Mouse (Mus musculus) midbrain, postnatal 0 days (tissue): Measurements from ENCODE around the gene Gm44973. TPM values are rescaled to one million over a fixed set of nuclear protein-coding genes. Genes with fewer than 3 reads are reported as not detected.

ENCODE experiments used
- ATAC-seq: fragments of 200-750 bp; cut with Nextera tagmentation; 2 replicates; pipeline ENCODE4 v1.8.0; 2017; ENCODE audit warnings: moderate number of reproducible peaks, mild to moderate bottlenecking, moderate TSS enrichment, moderate library complexity; ENCODE audit not compliant: low FRiP score
- DNase-seq: peaks from one replicate; pipeline ENCODE4 v3.0.0-alpha.2; 2015; ENCODE audit warnings: low spot score
- H3K27ac ChIP-seq: fragments of 300-500 bp; sonication (generic); 2 replicates; pipeline ENCODE4 v1.5.1; 2014; ENCODE audit warnings: low read depth, mild to moderate bottlenecking, low read length, mixed read lengths
- H3K27me3 ChIP-seq: fragments of 300-500 bp; sonication (generic); 2 replicates; pipeline ENCODE4 v1.6.1; 2014; ENCODE audit warnings: low read length, control low read depth, mixed read lengths; ENCODE audit not compliant: insufficient read depth
- H3K36me3 ChIP-seq: fragments of 300-500 bp; sonication (generic); 2 replicates; pipeline ENCODE4 v1.6.1; 2014; ENCODE audit warnings: low read length, control low read depth, mixed read lengths; ENCODE audit not compliant: insufficient read depth
- H3K4me1 ChIP-seq: fragments of 300-500 bp; sonication (generic); 2 replicates; pipeline ENCODE4 v1.6.1; 2014; ENCODE audit warnings: mild to moderate bottlenecking, control low read depth, antibody characterized with exemption, low read length, mixed read lengths; ENCODE audit not compliant: insufficient read depth
- H3K4me2 ChIP-seq: fragments of 300-500 bp; sonication (generic); 2 replicates; pipeline ENCODE4 v1.6.1; 2014; ENCODE audit warnings: low read depth, mild to moderate bottlenecking, low read length, mixed read lengths; ENCODE audit not compliant: poor library complexity, severe bottlenecking
- H3K4me3 ChIP-seq: fragments of 300-500 bp; sonication (generic); 2 replicates; pipeline ENCODE4 v1.5.1; 2014; ENCODE audit warnings: low read depth, mild to moderate bottlenecking, low read length, moderate library complexity
- H3K9ac ChIP-seq: fragments of 300-500 bp; sonication (generic); replicated peaks from 2 replicates; pipeline ENCODE4 v1.6.1; 2014; ENCODE audit warnings: mild to moderate bottlenecking, low read length, moderate library complexity, mixed read lengths; ENCODE audit not compliant: poor library complexity, severe bottlenecking
- H3K9me3 ChIP-seq: fragments of 300-500 bp; sonication (generic); 2 replicates; pipeline ENCODE4 v1.6.1; 2016; ENCODE audit warnings: low read length, control low read depth
- CTCF ChIP-seq: IDR thresholded peaks from 2 replicates; pipeline ENCODE4 v1.5.1; 2016; ENCODE audit warnings: antibody characterized with exemption, mild to moderate bottlenecking
- WGBS: fragments of 180-500 bp; shearing (Covaris S2); extraction: QIAGEN DNeasy Blood & Tissue Kit; methylation state at CpG from one replicate; pipeline ENCODE4 v1.1.7; 2014; 5-methylcytosine and 5-hydroxymethylcytosine counted together
- polyA plus RNA-seq: library from polyadenylated mRNA; unstranded; fragments of >200 nt; fragmentation: Nextera tagmentation; extraction: Ambion mirVana; gene quantifications from 2 replicates; pipeline ENCODE4 v1.2.1, GENCODE M21; 2015
- total RNA-seq: library from RNA; depleted of rRNA; stranded (reverse); fragments of >200 nt; gene quantifications from 2 replicates; pipeline ENCODE4 v1.2.3, GENCODE M21; 2014; rRNA removed

Gene Gm44973
- total RNA-seq = not detected in 2 replicates
- 1.2 and 2.6 TPM in 2 replicates for polyA plus RNA-seq

DNA sequence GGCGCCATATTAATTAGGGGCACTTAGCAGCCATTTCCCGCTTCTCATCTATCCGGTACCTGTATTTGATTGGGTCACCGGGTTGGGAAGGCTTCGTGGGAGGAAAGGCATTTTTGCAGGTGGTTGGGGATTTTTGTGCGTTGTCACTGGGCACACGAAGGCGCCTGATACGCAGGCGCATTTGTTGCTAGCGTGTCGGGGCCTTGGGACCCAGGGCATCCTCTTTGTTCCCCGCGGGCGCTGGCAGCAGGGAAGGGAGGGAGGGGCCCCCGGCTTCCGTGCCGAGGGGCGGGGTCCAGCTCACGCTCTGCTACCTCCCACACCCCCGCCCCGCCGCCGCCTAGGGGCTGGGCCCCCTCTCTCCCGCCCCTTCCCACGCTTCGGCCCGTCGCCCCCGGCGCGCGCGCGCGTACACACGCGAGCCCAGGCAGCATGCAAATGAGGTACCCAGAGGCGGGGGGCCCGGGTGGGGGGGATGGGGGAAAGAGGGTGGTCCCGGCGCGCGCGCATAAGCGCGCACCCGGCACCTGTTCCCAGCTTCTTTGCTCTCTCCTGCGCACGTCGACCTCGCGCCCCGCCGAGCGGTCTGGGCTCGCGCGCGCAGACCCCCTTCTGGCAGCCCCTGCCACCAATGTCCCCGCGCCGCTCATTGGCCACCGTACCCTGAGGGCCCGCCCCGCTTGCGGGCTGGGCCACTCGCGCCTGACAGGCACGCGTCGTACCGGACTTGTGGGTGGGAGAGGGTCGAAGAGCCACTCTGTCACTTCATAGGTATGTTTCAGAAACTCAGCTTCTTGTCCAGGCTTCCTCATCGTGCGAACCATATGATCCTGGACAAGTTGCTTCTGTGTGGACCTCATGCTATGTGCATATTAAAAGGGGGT, at the start of gene Gm44973:
Gene Gm44973 (plus strand): TSS at position 379 of the 884 bp plus-strand sequence.
- no peaks in the 10 kb centered on the region for H3K27me3 ChIP-seq
- WGBS = under 1% methylated on average over 58 of the region's 76 CpGs
- H3K27ac ChIP-seq = peak within 1 kb of the TSS; percentile 97
- peak; percentile 85 for ATAC-seq
- H3K4me3 ChIP-seq = peak within 1 kb of the TSS; percentile 85
- peak within 1 kb of the TSS; percentile 92 for H3K9ac ChIP-seq
- no peak for TF ChIP-seq CTCF
- no peaks in the 10 kb centered on the region for H3K4me1 ChIP-seq
- peaks cover 20% of the 10 kb centered on the region for H3K36me3 ChIP-seq
- peak within 1 kb of the TSS; percentile 73 for H3K4me2 ChIP-seq
- DNase-seq = peak; percentile 97
- H3K9me3 ChIP-seq = no peaks in the 10 kb centered on the region

DNA sequence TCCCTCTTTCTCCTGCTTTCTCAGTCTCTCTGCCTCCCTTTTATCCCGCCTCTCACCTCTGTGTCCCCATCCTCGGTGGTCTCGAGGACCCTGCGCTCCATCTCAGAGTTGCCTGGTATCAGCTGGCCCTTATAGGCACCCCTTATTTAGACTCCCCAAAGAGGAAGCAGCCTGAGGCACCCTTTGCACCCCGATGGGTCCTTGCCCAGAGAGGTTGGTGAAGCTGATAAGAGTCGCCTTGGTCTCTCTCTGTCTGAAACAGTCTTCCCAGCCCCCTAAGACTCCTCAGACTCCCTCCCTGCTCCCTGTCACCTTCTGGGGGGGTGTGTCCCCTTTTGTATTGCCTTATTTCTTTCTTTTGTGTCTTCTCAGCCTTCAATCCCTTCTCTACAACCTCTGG, 44.2 kb upstream of the Gm44973 start, which contains the start of gene Sbk3:
Gene Sbk3 (minus strand): TSS at position 101 of the 400 bp plus-strand sequence.
- Histone ChIP-seq H3K4me3 (no peak within 1 kb of the TSS), H3K9me3 (no peaks in the 10 kb centered on the region), H3K27me3 (no peaks in the 10 kb centered on the region), H3K4me2 (no peak within 1 kb of the TSS), H3K27ac (no peak within 1 kb of the TSS), H3K9ac (0 out of 2 replicates have a peak within 1 kb of the TSS, but pooled peaks have one; percentile 2), H3K4me1 (no peaks in the 10 kb centered on the region), H3K36me3 (no peaks in the 10 kb centered on the region)
- WGBS = 39% methylated on average over 6 of the region's 6 CpGs
- TF ChIP-seq CTCF = no peak
- DNase-seq (no peak), ATAC-seq (no peak)

GRCm38 (mm10) chr7:4971710-4972109, 43.6 kb upstream of the Gm44973 start:
- TF ChIP-seq CTCF = no peak
- no peak for ATAC-seq
- 23% methylated on average over 7 of the region's 7 CpGs for WGBS
- H3K9me3 ChIP-seq = no peaks in the 10 kb centered on the region
- no peak overlapping the region for H3K4me3 ChIP-seq
- DNase-seq = no peak
- H3K9ac ChIP-seq = no peak overlapping the region
- no peaks in the 10 kb centered on the region for H3K4me1 ChIP-seq
- no peak overlapping the region for H3K27ac ChIP-seq
- H3K27me3 ChIP-seq = no peaks in the 10 kb centered on the region
- H3K4me2 ChIP-seq = no peak overlapping the region
- no peaks in the 10 kb centered on the region for H3K36me3 ChIP-seq

GRCm38 (mm10) chr7:4972321-4973047, 42.8 kb upstream of the Gm44973 start:
- H3K27me3 ChIP-seq = no peaks in the 10 kb centered on the region
- TF ChIP-seq CTCF = no peak
- WGBS = 79% methylated on average over 18 of the region's 18 CpGs
- no peak for ATAC-seq
- no peak overlapping the region for H3K4me3 ChIP-seq
- H3K9ac ChIP-seq = no peak overlapping the region
- DNase-seq = no peak
- no peaks in the 10 kb centered on the region for H3K36me3 ChIP-seq
- no peaks in the 10 kb centered on the region for H3K9me3 ChIP-seq
- no peak overlapping the region for H3K4me2 ChIP-seq
- no peaks in the 10 kb centered on the region for H3K4me1 ChIP-seq
- no peak overlapping the region for H3K27ac ChIP-seq

- Histone ChIP-seq H3K9me3 (no peaks in the 10 kb centered on the region), H3K27ac (no peak overlapping the region), H3K9ac (no peak overlapping the region), H3K4me2 (no peak overlapping the region), H3K4me3 (no peak overlapping the region), H3K27me3 (no peaks in the 10 kb centered on the region), H3K4me1 (no peaks in the 10 kb centered on the region), H3K36me3 (no peaks in the 10 kb centered on the region)
- no peak for DNase-seq
- WGBS = 67% methylated on average over 4 of the region's 4 CpGs
- TF ChIP-seq CTCF = no peak
- no peak for ATAC-seq
These were observed 39.8 kb upstream of the Gm44973 start for GRCm38 (mm10) chr7:4975455-4975854.

- WGBS = 90% methylated on average over 7 of the region's 7 CpGs
- 0 out of 2 replicates have a peak, but pooled peaks have one; percentile 15 for TF ChIP-seq CTCF
- ATAC-seq (no peak), DNase-seq (no peak)
- Histone ChIP-seq H3K9me3 (no peaks in the 10 kb centered on the region), H3K27me3 (no peaks in the 10 kb centered on the region), H3K27ac (no peak overlapping the region), H3K4me1 (no peaks in the 10 kb centered on the region), H3K4me3 (no peak overlapping the region), H3K36me3 (no peaks in the 10 kb centered on the region), H3K9ac (no peak overlapping the region), H3K4me2 (no peak overlapping the region)
These were observed 38.5 kb upstream of the Gm44973 start for GRCm38 (mm10) chr7:4976832-4977231.
